Mouse (Mus musculus): ENCODE data around the gene Cep55.

Cep55 gene

DNA sequence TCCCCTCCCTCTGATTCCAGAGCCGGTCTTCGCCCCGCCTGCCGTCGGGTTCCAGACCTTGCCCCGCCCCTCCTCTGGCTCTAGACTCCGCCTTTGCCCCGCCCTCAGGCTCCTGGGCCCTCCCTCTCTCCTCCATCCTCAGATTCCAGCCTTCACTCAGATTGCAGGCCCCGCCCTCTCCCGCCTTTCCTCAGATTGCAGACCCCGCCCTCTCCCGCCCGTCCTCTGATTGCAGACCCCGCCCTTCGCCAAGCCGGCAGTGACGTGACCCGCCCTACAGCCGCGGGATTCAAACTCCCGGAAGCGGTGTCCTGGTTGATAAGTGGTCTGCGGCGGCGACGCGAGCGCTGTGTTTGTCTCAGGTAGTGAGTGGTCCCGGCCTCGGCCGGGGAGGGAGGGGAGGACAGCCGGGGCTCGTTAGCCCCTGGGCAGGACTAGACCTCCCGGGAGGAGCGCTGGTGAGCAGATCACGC lies at the start of gene Cep55:
TSS of gene Cep55 (plus strand) at position 292 of the 473 bp plus-strand sequence.
- DNase-seq (ENCODE audit: low spot score) = peak; percentile 98

- DNase-seq (ENCODE audit: low spot score) = no peak
Measured at GRCm38 (mm10) chr19:38011379-38011778, 43.4 kb upstream of the Cep55 start.

DNA sequence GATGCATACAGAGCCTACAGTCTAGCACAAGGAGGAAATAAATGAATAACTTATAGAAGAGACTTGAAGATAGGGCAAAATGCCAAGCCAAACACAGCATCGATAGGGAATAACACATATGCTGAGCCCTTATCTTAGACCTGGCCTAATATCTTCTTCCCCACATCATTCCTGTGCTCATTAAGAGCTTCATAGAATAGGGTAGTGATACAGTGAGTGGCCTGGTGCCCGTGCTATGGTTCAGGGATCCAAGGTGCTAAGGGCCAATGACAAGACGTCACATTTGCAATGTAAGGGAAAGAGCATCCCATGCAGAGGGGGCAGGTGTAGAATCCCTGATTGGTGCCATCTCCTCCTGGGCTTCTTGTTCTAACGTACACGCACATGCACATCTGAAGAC lies 40.4 kb upstream of the Cep55 start:
- no peak for DNase-seq (ENCODE audit: low spot score)

DNA sequence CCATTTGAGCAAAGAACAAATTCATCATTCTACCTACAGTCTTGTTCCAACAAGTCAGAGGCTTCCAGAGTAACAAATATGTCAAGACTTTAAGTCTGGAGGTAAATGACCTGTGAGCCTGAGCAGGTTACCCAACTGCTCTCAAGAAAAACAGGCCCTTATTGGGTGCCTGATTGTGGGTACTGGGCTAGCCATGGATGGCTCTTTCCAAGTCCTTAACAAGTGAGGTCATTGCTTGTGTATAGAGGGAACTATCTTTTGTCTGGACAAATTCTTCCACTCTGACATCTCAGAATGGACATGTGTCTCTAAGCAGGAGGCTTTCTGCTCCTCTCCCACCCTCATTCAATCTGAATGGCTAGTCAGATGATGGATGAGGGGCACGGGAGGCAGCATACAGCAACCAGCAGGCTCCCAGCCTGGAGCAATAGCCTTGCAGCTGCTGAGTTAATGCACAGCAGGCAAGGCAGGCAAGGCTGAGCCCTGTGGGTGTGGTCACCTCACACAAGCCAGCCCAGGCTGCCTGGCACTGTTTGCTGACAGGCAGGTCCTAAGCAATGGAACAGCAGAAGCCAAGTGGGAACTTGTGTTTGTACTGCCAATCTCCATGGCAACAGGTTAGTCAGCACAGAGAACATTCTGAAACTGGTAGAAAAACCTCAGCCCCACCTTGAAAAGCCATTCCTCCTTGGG lies 39.5 kb upstream of the Cep55 start:
- DNase-seq (ENCODE audit: low spot score) = peak; percentile 89

- no peak for DNase-seq (ENCODE audit: low spot score)
Measured at GRCm38 (mm10) chr19:38015873-38016254, 38.9 kb upstream of the Cep55 start.

GRCm38 (mm10) chr19:38022710-38023109 lies 32.1 kb upstream of the Cep55 start:
- no peak for DNase-seq (ENCODE audit: low spot score)

- no peak for DNase-seq (ENCODE audit: low spot score)
Measured at GRCm38 (mm10) chr19:38023603-38024002, 31.2 kb upstream of the Cep55 start.

- DNase-seq (ENCODE audit: low spot score) = peak; percentile 72
Measured at GRCm38 (mm10) chr19:38025254-38026041, 29.4 kb upstream of the Cep55 start.

GRCm38 (mm10) chr19:38026211-38026624 lies 28.6 kb upstream of the Cep55 start:
- peak; percentile 43 for DNase-seq (ENCODE audit: low spot score)

GRCm38 (mm10) chr19:38027389-38027788 lies 27.4 kb upstream of the Cep55 start:
- DNase-seq (ENCODE audit: low spot score) = no peak

- peak; percentile 50 for DNase-seq (ENCODE audit: low spot score)
Measured at GRCm38 (mm10) chr19:38027881-38028521, 26.8 kb upstream of the Cep55 start.

DNA sequence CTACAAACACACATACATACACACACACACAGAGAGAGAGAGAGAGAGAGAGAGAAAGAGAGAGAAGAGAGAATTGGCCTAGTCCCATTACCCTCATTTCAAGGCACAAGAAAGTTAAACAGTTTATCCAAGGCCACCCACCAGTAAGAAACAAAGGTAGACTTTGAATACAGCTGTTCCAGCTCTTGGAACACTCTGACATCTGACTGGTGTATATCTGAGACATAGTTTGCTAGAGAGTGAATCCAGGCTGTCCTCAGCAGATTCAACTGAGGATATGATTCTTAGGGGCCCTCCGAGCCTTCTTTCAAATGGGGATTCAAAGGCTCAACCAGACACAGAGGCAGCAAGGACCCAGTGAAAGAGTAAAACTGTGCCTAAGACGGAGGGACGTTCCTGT lies 25.5 kb upstream of the Cep55 start:
- DNase-seq (ENCODE audit: low spot score) = no peak

DNA sequence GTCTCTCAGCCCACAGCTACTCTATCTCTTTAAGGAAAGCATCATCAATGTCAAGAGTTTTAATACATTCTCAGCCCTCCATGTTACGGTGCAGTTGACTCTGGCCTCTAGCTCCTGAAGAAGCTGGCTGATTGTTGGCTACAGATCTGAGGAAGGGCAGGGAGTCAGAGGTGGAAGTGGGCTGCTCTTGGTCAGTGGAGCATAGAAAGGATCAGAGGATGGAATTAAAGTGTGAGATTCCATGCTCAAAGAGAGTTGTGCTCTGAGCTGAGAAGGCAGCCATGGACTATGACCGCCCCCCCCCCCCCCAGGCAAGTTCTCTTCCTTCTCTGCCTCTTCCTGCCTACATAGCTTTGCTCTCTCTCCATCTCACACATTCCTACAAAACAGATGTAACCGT lies 24.9 kb upstream of the Cep55 start:
- DNase-seq (ENCODE audit: low spot score) = no peak

- DNase-seq (ENCODE audit: low spot score) = peak; percentile 80
Measured at GRCm38 (mm10) chr19:38030673-38031137, 24.1 kb upstream of the Cep55 start.

- no peak for DNase-seq (ENCODE audit: low spot score)
Measured at GRCm38 (mm10) chr19:38031144-38031543, 23.7 kb upstream of the Cep55 start.

DNA sequence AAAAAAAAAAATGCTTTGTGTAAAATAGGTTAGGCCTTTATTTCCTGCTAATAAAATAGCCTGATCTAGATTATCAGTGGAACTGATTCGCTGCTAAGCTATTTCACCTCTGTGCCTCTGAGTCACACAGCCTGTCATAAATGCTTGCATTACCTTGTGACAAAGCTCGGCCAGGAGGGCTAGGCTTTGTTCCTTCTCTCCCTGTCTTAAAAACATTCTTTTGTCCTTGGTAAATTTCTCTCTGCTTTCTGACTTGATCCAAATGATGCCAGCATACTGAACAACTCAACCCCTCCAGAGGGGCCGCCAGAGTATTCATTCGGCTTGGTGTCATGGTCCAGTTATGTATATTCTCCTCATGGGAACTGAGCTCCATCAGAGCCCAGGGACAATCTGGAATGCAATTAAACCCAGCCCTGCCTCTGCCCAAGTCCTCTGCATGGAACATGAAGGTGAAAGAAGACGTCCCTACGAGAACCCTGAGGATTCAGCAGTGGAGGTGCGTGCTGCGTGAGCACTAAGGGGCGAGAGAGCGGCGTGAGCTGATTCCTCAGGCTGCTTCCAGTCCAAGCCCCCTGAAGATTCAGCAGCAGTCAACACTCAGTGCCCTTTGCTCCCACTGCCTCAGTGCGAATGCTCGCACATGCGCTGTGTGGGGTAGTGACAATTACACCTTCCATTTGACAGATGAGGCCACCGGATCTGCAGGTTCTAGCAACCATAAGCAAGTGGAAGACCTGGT lies 21.6 kb upstream of the Cep55 start:
- peak; percentile 60 for DNase-seq (ENCODE audit: low spot score)

GRCm38 (mm10) chr19:38033735-38034057 lies 21.1 kb upstream of the Cep55 start:
- no peak for DNase-seq (ENCODE audit: low spot score)

DNA sequence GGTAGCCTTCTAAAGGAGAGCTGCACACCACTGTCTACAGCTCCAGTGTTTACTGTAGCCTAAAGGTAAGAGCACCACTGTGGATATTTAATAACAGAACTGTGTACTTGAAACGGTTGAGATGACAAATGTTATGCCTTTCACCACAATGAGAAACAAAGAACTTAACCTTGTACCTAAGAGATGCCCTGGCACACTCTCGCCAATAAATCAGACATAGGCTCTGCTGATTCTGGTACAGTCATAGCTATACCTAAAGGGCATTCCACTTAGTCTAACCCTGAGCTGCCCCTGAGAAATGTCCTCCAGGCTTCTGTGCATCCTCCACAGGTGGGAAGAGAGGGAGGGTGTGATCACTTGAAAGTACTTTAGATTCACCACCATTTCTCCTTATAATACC lies 20.1 kb upstream of the Cep55 start:
- DNase-seq (ENCODE audit: low spot score) = no peak

GRCm38 (mm10) chr19:38035766-38036165 lies 19.0 kb upstream of the Cep55 start:
- no peak for DNase-seq (ENCODE audit: low spot score)

- DNase-seq (ENCODE audit: low spot score) = peak; percentile 67
Measured at GRCm38 (mm10) chr19:38038267-38038666, 16.5 kb upstream of the Cep55 start.

DNA sequence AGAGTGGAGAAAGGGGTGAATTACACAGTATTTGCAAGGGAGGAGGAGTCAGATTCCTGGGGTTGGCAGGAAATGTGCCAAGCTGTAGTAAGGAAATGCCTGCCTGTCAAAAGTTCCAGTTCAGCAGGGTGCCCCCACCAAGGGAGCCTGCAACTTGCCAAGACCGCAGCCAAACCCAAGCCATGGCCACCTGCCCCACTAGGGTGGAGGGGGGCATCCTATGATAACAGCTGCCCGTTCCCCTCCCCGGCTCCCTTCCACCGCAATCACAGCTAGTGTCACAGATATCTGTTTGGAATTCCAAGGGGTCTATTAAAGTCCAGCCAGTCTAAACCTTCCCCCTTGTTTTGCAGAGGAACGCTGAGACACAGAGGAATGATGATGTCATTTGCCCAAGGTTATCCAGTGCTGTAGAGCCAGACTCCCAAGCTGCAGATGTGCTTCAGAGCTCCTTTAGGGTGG lies 12.5 kb upstream of the Cep55 start:
- DNase-seq (ENCODE audit: low spot score) = no peak

Data from urinary bladder, postnatal 14 days (tissue).